Mouse (Mus musculus) cortical plate, adult 2 months (tissue): Measurements from ENCODE around the gene Tnni1.

Source experiments
- CTCF ChIP-seq: fragments of 200-500 bp; IDR thresholded peaks from 2 replicates; pipeline ENCODE4 v1.5.1; 2011; ENCODE audit warnings: mild to moderate bottlenecking, control low read depth, low read length; ENCODE audit not compliant: insufficient read depth; ENCODE audit errors: extremely low read depth
- POLR2A ChIP-seq: fragments of 200-500 bp; IDR thresholded peaks from 2 replicates; pipeline ENCODE4 v1.6.1; 2011; ENCODE audit warnings: mild to moderate bottlenecking, low read length, control low read depth; ENCODE audit not compliant: insufficient read depth; ENCODE audit errors: extremely low read depth

- TF ChIP-seq POLR2A (no peak), CTCF (peak; percentile 88)
Measured at GRCm38 (mm10) chr1:135752737-135753348, 26.4 kb upstream of the Tnni1 start.
